Mouse (Mus musculus) adrenal gland, postnatal 14 days (tissue): ENCODE measurements around the gene Dtx3. TPM values are rescaled to one million over a fixed set of nuclear protein-coding genes. Genes with fewer than 3 reads are reported as not detected.

Experiments used
- DNase-seq: peaks from one replicate; pipeline ENCODE4 v3.0.0; 2021; ENCODE audit warnings: mixed read lengths
- total RNA-seq: library from RNA; stranded (reverse); gene quantifications from 2 replicates; pipeline ENCODE4 v1.2.3, GENCODE M21; 2021

The Dtx3 gene
- total RNA-seq, 1 experiment from 2014 or later, result 60.7 TPM

DNA sequence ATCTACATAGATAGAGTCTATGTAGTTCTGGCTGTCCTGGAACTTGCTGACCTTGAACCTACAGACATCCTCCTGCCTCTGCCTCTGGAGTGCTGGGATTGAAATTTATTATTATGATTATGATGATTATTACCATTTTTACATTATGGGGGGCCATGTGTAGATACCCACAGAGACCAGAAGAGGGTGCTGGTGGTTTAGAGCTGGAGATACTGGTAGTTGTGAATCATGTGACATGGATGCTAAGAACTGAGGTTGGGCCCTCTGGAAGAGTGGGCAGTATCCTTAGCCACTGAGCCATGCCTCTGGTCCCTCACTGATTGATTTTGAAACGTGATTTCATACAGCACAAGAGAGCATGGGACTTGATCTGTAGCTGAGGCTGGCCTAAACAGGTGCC is 9.1 kb downstream of the Dtx3 start:
- DNase-seq, result no peak

DNA sequence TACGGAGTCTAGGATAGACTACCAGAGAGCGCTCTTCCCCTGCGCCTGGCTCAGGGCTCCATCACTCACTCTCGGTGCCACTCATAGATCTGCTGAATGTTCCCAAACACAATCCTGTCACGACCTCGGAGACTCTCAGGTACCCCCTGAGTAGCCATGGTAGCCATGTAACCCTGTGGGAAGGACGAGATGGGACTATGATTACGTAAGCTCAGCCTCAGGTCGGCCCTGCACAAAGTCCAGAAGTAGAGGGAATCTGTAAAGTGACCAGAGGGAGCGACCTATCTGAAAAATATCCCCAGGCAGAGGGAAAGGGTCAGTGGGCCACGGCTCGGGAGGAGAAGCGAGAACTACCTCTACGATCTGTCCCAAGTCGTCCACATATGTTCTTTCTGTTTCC is 10.0 kb downstream of the Dtx3 start:
- no peak for DNase-seq

DNA sequence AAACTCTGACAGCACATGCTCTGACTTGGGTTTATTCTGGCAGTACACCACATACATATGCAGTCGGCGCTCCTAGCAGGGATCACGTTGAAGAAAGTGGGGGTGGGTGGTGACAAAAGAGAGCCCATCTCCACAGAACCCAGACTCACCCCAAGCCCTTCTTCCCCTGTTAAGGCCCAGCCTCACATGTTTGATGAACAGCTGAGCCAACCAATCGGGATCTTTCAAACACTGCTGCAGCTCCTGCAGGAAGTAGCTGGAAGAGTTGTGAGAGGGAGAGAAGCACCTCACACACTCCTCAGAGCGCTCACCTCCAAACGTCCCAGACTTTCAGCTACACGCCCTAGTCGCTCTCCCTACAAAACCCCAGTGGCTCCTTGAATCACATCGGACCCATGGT is 10.4 kb downstream of the Dtx3 start:
- no peak for DNase-seq

DNA sequence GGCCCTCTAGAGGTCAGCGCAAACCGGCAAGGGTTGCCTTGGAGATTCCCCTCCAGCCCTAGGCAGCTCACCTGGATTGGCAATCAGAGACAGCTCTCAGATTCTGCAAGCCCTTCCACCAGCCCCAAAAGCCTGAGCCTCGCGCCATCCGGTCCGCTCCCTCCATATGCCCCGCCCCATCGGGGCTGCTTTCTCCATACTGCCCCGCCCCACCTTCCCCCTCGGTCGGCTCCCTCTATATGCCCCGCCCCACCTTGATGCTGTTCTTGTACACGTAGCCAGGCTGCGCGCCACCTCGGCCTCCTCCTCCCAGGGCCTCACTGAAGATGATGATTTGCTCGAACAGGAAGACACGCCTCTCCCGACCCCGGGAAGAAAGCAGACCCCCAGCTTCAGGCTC is 11.8 kb downstream of the Dtx3 start:
- no peak for DNase-seq

DNA sequence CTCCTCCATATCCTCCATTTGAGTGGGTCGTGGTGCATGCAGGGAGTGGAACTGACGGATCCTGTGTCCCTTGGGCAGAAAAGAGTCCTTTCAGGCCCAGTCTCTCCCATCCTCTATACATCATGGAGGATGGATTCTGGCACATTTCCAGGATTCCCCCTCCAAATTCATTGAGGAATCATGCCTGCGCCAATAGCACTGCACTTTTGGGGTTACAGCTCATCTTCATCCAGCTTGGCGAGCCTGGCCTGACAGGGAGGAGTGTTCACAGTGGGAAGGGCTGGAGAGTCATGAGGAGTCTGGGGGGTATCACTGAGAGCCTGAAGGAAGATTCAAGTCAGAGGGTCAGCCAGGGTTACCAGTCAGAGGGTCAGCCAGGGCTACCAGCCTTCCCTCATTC is 12.9 kb downstream of the Dtx3 start:
- no peak for DNase-seq

DNA sequence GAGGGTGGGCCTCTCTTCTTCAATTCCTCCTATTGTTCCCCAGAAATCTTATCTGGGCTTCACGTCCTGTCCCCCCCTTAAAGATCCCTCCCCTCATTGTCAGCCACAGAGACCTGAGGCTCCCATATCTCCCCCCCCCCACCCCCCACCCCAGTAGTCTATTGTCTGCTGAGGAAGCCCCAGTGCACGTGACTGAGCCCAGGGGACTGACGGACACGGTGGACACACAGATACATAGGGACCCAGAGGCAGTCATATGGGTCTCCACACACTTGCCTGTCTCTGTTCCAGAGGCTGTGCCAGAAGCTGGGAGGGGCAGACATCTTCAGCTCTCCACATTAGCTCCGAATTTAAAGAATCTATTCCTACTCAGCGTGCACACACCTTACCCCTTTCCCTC is 14.0 kb downstream of the Dtx3 start:
- DNase-seq, result no peak

DNA sequence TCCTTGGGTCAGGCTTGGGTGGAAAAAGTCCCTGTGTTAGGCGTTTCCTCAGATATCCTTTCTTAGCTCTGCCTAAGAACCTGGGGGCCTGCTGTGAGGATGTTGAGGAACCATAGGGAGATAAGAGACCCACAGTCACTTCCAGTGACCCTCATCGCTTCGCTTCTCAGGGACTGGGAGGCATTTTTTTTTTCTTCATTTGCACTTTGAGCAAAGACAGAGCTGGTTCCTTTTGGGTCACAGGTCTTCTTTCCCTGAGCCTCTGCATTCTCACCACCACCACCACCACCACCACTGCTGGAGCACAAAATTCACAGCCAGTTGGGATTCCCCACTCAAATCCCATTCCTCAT is 14.9 kb downstream of the Dtx3 start:
- no peak for DNase-seq

DNA sequence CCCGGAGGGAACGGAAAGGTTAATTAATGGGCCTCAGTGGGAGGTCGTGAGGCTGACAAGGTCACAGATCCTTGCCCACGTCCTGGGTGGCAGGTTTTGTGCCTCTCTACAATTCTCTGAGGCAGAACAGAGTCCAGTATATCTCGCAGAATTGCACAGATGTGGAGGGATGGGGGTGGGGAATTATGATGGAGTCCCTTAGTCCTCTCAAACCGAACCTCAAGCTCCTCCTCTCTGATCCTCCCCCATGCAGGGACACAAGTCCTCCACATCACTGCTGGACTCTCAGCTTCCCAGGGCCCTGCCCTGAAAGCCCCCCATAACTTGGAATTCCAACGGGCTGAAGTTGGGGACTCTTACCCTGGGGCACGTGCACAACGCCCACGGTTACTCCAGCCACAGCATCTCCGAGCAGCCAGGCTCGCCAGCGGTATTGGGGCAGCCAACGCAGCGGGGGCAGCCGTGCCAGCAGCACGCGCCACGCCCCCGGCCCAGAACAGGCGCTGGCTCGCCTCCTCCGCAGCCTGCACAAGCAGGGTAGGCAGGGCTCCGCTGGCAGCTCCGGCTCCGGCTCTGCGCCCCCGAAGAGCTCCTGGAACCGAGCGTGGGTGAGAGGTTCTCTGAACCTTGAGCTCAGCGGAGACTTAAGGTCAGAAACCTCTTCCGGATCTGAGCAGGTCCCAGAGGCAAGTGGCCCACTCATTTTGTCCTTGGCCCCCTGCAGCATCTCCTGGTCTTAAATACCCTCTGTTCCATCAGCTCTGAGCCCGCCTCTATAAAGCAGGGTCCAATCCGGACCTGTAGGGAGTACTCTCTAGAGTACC is 15.4 kb downstream of the Dtx3 start, which contains the start of gene Slc26a10:
Gene Slc26a10 (minus strand): TSS at position 775 of the 824 bp plus-strand sequence.
- DNase-seq, result no peak

DNA sequence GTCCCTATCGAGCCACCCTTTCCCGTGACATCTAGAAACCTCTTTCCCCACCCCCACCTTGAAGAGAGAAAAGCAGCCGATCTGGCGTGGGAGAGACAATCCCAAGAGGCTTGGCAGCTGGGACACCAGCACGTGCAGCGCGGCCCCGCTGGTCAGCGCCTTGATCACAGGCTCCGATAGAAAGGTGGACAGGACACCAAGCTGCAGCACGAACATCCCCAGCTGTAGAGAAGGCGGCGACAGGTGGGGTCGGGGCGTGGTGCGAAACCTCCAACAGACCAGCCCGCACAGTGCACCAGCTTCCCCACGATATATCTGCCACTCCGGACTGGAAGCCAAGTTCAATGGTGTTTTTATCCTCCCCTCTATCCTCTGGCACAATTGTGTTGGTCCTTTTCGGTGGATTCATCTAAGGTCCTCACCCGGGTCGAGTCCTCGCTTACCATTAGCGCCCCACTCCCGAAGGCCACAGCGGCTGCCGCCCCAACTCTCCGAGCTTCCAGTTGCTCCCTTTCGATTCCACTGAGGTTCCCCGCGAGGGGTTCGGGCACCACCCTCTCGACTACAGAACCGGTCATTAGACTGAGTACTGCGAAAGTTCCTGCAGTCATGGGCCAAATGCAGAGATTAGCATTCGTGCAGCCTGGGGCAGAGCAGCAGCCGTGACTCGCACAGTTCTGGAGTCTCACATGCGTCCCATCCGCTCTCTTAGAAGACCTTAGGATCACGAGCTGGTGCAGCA is 17.1 kb downstream of the Dtx3 start:
- DNase-seq, result no peak

DNA sequence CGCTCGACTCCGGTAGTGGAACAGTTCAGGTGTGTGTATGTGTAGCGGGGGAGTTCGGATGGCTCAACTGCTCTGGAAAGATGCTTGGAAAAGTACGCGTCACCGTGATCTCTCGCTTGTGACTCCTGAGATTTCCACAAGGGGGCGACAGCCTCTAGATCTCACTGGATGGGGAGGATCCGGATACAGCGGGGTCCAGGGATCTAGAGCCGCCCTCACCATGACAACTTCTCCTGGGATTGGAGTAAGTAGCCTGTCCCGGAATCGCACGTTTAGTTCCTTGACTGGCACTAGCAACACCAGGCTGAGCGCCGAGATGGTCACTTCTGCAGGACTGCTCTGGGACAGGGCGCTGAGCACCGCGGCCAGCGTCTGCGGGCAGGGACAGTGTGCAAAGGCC is 17.8 kb downstream of the Dtx3 start:
- peak; percentile 85 for DNase-seq

DNA sequence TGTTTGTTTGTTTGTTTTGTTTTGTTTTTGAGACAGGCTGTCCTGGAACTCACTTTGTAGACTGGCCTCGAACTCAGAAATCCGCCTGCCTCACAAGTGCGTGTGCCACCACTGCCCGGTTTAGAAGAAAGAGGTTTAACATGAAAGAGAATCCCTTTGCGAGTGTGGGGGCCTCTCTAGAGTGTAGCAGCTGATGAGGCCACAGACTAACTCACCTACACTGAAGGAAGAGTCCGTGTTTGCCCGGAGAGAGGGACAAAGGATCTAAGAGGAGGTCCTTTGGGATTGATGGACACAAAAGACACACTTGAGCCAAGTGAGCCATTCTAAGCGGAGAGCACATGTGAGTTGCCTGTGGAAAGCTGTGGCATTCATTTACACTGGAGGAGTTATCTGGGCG is 18.3 kb downstream of the Dtx3 start:
- DNase-seq, result no peak

DNA sequence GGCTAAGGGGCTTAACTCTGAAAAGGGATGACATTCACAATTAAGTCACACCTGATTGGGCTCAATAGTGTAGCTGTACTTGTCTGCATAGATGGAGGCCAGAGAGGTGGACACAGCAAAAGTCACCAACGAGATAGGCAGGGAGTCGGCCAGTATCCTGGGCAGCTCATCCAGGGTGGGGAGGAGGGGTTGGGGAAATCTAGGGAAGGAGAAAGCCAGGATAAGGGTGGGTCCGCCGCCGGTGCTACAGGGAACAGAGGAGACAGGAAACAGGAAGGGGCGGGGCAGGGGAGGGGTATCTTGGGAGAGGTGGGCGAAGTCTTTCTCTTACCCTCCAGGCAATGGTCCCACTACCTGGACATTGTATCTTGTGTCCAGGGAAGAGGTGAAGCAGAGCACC is 18.8 kb downstream of the Dtx3 start:
- DNase-seq, result no peak

DNA sequence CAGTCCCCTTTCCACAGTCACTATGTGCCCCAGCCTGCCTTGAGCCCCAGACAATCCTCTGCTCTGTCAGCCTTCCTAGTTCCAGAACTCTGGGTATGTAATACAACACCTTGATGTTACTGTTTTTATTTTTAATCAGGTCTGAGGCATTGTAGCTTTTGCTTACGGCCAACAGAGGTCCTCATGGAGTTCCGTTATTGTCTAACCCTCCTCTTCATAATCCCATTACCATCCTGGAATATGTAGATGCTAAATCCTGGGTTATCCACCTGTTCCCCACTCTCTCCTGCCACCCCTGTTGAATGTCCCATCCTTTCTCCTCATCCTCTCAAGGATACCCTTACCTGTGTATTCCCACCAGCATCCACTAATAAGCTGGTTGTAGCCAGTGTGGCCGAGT is 19.3 kb downstream of the Dtx3 start:
- DNase-seq, result no peak

DNA sequence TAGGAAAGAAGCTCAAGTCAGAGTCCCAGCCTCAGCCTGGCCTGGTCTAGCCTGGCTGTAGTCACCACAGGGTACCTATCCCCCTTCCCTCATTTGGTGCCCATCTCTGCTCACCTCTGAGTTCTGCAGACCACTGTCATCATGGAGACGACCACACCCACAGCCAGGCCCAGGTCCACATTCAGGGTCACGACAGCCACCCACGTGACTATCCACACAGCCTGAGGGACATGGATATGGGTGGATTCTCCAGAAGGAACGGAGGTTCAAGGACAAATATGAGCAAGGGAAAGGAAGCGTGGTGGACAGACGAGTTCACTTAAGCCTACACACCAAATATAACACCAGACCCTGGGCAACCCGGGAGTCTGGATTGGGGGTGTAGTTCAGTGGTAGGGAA is 21.4 kb downstream of the Dtx3 start:
- DNase-seq, result no peak

DNA sequence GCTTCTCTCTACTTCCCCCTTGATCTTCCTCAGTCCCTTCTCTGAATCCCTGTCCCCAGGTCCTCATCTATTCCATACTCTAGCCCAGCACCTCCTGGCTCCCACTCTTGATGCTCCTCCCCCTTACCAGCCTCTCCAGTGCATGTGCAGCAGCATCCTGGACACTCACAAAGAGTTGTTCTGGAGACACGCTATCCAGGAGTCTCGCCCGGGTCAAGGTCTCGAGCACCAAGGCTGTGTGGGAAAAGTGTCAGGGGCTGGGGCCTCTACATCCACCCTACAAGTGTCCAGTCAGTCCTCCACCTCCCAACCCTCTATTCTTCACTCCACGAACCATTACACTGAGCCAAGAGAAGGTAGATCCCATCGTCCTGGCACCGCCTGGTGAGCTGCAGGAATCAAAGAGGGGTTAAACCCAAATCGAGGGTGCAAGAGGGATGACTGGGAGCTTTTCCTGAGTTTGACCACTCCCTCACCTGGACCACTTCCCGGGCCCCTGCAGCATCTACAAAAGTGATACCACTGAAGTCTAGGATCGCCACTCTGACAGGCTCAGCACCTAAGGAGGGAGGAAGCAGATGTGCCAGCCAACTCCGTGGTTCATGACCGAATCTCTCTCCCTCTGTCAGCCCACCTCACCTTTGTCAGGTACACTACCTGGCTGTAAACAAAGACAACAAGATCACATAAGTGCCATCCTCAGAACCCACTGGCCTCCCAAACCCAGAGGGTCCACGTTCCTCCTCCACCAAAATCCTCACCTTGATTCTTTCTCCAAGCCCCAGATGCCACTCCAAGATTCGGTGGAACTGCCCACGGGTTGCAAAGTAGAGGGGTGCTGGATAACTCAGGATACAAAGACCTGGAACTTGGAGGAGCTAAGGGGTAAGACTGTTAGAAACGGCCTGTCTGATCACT is 22.1 kb downstream of the Dtx3 start:
- no peak for DNase-seq

DNA sequence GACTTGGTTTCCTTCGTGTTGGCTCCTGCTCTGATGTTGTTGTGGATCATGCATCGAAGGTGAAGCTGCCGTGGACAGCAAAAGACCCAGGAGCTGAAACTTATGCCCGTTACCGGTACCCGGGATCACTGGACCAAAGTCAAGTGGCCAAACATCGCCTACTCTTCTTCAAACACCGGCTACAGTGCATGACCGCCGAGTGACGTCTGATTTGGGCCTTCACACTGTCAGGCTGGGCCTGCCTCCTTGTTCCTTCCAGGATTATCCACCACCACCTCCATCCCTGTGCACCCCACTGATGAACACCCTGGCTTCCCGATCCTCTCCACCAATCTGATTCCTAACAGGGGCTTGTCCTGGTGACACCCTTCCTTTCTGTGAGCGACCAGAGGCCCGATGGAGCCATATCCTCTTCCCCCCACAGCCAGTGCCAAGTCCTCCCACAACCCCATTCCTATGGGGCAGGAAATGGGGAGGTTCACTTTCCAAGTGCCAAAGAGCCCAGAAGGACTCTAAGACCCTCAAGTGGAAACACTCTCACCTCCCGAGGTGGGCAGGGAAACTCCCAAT is 23.8 kb downstream of the Dtx3 start:
- no peak for DNase-seq

DNA sequence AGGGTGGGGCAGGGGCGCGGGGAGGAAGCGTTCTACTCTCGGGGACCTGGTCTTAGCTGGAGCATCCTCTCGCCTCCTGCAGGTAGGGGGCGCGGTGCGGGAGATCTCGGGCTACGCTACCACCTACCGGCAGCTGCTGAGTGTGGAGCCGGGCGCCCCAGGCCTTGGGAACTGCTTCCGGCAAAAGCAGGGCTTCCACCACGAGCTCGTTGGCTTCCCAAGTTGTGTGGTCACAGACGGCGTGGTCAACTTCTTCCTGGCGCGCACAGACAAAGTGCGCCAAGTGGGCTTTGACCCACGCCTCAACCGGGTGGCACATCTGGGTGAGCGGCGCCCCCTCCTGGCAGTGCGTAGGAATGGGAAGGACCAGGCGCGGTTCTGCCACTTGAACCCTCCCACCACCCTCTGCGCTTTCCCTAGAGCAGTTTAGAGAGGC is 24.7 kb downstream of the Dtx3 start:
- peak; percentile 88 for DNase-seq

DNA sequence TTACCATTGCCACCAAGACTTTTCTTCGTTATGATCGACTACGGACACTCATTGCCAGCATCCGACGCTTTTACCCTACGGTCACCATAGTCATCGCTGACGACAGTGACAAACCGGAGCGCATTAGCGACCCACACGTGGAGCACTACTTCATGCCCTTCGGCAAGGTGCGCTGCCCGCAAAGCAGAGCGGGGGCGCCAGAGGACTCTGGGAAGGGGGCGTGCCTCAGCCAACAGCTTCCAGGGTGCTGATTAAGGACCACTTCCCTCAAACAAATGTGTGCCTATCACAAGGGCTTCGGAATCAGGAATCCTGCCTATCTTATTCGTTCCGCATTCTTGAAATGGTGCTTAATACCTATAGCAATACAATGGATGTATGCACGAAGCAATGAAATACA is 25.5 kb downstream of the Dtx3 start:
- peak; percentile 53 for DNase-seq

DNA sequence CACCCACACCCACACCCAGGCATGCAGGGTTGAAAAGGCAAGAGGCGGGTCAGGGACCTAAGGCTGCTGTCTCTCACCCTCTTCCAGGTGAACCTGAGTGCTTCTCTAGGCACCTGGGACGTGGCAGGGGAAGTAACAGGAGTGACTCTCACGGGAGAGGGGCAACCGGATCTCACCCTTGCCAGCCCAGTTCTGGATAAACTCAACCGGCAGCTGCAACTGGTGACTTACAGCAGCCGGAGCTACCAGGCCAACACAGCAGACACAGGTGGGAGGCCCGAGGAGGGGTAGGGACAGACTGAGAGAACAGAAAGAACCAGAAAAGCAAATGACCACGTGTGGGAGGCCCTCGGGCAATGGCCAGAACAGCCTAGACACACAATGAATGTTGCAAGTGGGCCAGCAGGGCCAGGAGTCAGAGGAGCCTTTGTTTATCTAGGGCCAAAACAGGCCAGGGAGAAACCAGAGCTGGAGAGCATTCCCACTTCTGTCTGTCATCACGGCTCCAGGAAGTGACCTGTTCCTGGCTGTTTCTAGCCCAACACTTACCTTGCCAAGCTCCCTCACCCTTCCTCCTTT is 27.8 kb downstream of the Dtx3 start:
- peak; percentile 39 for DNase-seq

DNA sequence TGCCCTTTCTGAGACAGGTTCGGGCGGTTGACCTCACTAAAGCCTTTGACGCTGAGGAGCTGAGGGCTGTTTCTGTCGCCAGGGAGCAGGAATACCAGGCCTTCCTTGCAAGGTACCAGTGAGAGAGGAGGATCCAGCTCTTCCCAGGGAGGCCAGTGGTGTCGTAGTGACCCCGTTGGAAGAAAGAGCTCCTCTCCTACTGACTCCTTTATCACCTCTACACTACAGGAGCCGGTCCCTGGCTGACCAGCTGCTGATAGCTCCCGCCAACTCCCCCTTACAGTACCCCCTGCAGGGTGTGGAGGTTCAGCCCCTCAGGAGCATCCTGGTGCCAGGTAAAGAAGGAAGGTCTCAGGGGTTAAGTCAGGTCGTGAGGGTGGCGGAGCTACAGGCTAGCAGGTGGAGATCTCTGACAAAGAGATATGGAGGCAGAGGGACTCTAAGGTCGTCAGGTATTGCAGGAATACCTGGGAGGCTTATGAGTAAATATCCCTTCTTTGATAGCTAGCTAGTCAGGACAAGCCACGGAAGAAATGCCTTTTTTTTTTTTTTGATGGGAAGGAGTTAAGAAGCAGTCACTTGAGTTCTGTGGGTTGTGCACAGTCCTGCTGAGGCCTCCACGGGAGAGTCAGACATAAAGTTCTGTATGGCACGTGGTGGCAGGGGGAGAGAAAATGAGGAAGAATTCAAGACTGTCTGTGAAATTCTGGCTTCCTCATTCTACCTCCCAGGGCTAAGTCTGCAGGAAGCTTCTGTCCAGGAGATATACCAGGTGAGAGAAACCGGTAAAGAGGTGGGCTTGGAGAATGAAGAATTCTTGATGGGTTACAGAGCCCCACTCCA is 28.5 kb downstream of the Dtx3 start:
- DNase-seq, result no peak

DNA sequence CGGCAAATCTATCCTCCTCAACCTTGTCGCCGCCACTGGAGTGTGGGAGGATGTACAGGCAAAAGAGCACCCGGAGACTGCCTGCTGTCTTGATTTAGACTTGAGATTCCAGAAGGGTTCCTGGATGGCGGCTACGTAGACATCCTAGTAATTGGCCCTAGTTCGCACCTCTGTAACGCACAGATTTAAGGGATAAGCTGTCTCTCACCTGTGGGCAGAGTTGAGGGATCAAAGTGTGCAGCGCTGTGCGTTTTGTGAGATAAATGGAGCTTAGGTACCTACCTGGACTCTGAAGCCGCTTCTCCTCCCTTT is 29.2 kb downstream of the Dtx3 start:
- no peak for DNase-seq
